Mouse (Mus musculus): ENCODE data around the gene Sugct.

GRCm38 (mm10) chr13:17084946-17085852 lies 610.2 kb downstream of the Sugct start:
- TF ChIP-seq TCF12 (IDR thresholded peaks at IDR 0.05; ENCODE audit: insufficient read depth, poor library complexity, severe bottlenecking) (no peak), POLR2A (IDR thresholded peaks at IDR 0.05; ENCODE audit: insufficient read length, low read depth) (no peak)
